Mouse (Mus musculus): ENCODE measurements around the gene Zfp335.

Gene Zfp335

GRCm38 (mm10) chr2:164930706-164931581, 19.4 kb upstream of the Zfp335 start:
- no peak for DNase-seq (ENCODE audit: low spot score in 2 of 2)

DNA sequence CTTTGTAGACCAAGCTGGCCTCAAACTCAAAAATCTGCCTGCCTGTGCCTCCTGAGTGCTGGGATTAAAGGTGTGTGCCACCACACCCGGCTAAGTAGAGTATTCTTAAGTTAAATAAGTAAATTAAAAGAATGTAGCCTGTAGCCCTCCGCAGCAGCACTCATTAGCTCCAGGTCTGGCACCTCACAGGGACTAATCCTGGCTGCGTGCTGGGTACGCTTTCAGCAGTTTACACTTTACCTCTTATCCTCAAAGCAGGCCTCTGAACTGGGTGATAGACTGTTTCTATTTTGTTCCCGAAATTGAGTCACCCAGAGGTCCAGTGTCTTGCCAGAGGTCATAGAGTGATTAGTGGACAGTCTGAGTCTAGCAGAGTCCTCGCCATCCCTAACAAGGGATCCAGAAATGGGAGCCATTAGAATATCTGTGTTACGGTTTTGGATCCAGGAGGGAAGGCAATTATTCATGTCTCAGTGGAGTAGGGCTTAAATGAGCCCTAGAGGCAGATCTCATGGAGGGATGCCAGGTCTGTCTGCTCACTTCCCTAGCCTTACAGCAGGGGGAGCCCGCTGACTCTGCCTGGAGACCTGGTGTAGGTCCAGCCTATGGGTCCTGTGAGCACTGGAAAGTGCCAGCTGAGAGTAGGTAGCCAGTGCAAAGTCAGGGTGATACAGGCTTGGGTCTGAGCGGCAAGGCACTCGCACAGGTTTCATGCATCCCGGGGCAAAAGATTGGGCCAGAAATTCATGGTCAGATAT, 12.7 kb upstream of the Zfp335 start:
- DNase-seq (ENCODE audit: low spot score in 2 of 2): peak; percentile 75 to 83

DNA sequence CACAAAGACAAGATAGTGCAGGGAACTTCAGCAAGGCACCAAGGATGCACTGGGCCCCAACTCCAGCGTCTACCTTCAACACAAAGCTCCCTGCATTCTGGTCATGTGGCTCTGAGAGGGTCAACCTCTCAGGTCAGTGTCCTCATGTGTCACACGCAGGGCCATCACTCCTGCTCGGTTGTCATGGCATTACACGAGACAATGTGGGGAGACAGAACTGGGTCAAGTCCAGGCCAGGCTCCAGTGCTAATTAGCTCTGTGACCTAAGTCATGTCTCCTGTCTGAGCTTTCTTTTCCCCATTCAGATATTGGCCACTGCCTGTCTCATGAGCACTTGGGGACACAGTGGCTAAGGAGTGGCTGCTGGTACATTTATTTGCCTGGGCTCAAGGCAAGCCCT, 11.7 kb upstream of the Zfp335 start:
- DNase-seq (ENCODE audit: low spot score in 2 of 2): no peak

GRCm38 (mm10) chr2:164921984-164922383, 10.4 kb upstream of the Zfp335 start:
- DNase-seq (ENCODE audit: low spot score in 2 of 2): no peak

GRCm38 (mm10) chr2:164918325-164918724, 6.8 kb upstream of the Zfp335 start:
- peak in 1 of 2 experiments; percentile 46 for DNase-seq (ENCODE audit: low spot score in 2 of 2)

GRCm38 (mm10) chr2:164917371-164917770, 5.8 kb upstream of the Zfp335 start:
- no peak for DNase-seq (ENCODE audit: low spot score in 2 of 2)

- DNase-seq (ENCODE audit: low spot score in 2 of 2): no peak
These were observed 5.3 kb upstream of the Zfp335 start for GRCm38 (mm10) chr2:164916820-164917219.

- peak; percentile 67 to 80 for DNase-seq (ENCODE audit: low spot score in 2 of 2)
These were observed 1.9 kb upstream of the Zfp335 start for GRCm38 (mm10) chr2:164913428-164913786.

GRCm38 (mm10) chr2:164912749-164913427, 1.3 kb upstream of the Zfp335 start:
- no peak for DNase-seq (ENCODE audit: low spot score in 2 of 2)

DNA sequence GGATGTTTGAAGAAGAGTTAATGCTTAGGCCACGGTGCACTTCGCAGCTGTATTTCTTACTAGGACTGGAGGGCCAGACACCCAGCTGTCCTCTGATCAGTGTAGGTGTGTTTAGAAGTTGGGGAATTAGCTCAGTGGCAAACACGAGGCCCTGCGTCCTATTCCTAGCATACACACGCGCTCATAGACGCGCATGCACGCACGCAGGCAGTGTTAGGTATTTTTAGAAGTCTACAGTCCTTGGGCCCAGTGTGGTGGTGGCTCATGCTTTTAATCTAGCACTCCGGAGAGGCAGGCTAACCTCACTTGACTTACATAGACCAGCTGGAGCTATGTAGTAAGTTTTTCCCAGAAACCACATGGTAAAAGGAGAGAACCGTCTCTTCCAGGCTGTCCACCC, 594 bp upstream of the Zfp335 start:
- no peak for DNase-seq (ENCODE audit: low spot score in 2 of 2)

DNA sequence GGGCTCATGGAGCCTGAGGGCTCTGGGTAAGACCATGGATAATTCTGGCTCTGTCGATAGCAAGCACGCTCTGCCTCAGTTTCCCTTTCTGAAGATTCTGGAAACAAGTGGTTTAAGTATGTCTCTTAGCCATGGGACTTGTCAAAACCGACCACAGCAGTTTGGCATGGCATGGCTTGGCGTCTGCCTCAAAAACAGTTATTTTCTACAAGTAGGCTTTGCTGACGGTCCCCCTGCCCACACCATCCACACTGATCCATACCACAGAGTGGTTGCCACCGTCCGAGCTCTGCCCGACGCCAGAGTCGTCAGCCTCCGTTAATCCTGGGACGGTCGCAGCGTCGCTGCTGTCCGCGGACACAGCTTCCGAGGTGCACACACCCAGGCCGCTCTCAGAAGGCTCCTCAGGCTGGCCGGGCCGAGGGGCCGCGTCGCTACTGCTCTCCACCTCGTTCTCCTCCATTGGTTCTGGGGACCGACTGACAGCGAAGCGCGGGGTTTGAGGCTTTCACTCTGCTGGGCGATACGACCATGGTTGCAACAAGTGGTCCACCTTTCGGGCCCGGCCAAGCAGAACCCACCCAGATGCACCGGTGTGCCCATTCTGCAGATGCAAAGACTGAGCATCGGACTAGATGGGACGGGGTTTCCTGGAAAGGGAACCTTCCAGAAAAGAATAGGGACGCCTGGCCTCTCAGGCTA, 1.0 kb downstream of the Zfp335 start:
- DNase-seq (ENCODE audit: low spot score in 2 of 2): no peak

- peak; percentile 58 to 60 for DNase-seq (ENCODE audit: low spot score in 2 of 2)
These were observed 2.0 kb downstream of the Zfp335 start for GRCm38 (mm10) chr2:164909542-164909941.

GRCm38 (mm10) chr2:164909100-164909499, 2.5 kb downstream of the Zfp335 start:
- no peak for DNase-seq (ENCODE audit: low spot score in 2 of 2)

DNA sequence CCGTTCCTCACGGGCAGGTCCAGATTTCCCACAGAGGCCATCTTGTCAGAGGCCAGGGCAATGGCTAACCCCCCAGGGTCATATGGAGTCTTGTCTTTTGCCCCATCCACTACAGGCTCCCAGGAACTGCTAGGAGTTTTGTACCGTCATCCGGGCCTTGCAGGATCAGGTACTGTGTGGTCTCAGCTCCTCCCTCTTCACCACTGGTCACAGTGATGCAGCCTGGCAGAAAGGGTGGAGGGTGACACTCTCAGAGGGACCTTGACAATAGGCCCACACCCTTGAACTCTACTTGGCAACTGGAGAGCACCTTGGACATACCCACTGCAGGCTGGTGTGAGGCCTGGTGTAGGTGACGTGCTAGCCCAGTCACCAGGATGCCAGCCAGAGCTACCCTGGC, 3.5 kb downstream of the Zfp335 start:
- no peak for DNase-seq (ENCODE audit: low spot score in 2 of 2)

DNA sequence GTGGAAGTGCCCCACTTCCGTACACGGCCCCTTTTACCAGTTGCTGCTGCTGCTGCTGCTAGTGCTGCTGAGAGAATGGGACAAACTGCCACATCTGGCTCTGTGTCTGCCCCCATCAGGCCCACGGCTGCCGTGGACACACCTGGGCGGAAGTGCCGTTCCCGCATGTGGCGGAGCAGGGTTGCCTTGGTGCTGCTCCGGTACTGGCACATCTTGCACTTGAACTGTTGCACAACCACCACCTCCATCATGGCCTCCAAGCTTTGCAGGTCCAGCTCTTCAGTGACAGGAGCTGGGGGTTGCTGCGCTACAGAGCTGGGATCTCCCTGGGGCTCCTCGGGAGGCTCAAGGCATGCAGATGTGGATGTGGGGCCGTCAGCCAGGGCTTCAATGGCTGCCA, 4.0 kb downstream of the Zfp335 start:
- DNase-seq (ENCODE audit: low spot score in 2 of 2): no peak

DNA sequence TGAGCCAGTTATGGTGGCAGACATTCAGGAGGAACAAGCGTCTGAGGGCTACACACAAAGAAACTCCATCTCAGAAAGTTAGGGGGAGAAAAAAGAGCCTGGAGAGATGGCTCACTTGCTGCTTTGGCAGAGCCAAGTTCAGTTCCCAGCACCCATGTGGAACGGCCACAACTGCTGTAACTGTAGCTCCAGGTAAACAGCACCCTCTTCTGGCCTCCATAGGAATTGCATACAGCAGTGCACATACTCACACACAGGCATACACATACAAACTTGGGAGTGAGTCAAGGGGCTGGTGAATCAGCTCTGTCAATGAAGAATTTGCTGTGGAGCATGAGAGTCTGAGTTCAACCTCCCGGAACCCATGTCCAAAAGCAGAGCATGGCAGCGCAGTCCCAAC, 5.5 kb downstream of the Zfp335 start:
- DNase-seq (ENCODE audit: low spot score in 2 of 2): no peak

GRCm38 (mm10) chr2:164903496-164903895, 8.1 kb downstream of the Zfp335 start:
- DNase-seq (ENCODE audit: low spot score in 2 of 2): no peak

DNA sequence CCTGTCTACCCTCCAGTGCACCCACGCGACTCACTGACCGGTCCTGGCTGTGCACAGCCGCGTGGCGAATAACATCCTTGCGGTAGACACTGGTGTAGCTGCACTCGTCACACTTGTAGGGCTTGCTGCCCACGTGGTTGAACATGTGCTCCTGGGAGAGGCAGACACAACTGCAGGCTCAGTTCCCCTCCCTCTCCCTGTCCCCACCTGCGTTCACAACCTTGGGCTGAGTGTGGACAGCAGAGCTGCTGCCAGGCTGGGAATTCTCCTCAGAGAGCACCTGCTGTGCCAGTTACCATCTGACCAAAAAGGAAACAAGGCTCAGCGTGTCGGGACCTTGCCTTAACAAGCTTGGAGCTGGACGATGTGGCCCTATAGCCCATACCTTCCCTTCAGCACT, 10.2 kb downstream of the Zfp335 start:
- DNase-seq (ENCODE audit: low spot score in 2 of 2): no peak

GRCm38 (mm10) chr2:164899723-164900459, 11.7 kb downstream of the Zfp335 start:
- peak; percentile 76 to 83 for DNase-seq (ENCODE audit: low spot score in 2 of 2)

- DNase-seq (ENCODE audit: low spot score in 2 of 2): no peak
These were observed 12.5 kb downstream of the Zfp335 start for GRCm38 (mm10) chr2:164899034-164899433.

GRCm38 (mm10) chr2:164898008-164898407, 13.5 kb downstream of the Zfp335 start:
- DNase-seq (ENCODE audit: low spot score in 2 of 2): peak in 1 of 2 experiments; percentile 32
